Mouse (Mus musculus) C2C12 (cell line): Measurements from ENCODE around the gene Rnf31. TPM values are rescaled to one million over a fixed set of nuclear protein-coding genes. Genes with fewer than 3 reads are reported as not detected.

Experiments
- H3K27me3 ChIP-seq: one replicate; pipeline ENCODE4 v1.6.1; 2011; ENCODE audit not compliant: control insufficient read depth, insufficient read depth, insufficient read length
- H3K36me3 ChIP-seq: one replicate; pipeline ENCODE4 v1.6.1; 2011; ENCODE audit not compliant: control insufficient read depth, insufficient read depth
- H3K4me3 ChIP-seq: one replicate; pipeline ENCODE4 v1.5.1; 2011; ENCODE audit warnings: mild to moderate bottlenecking, control low read depth; ENCODE audit not compliant: poor library complexity, insufficient read depth, severe bottlenecking
- H3K79me2 ChIP-seq: one replicate; pipeline ENCODE4 v1.6.1; 2011; ENCODE audit not compliant: control insufficient read depth, insufficient read depth
- H3K79me3 ChIP-seq: one replicate; pipeline ENCODE4 v1.6.1; 2011; ENCODE audit warnings: low read depth, control low read depth
- H3ac ChIP-seq: one replicate; pipeline ENCODE3; 2011; ENCODE audit warnings: low read depth; ENCODE audit not compliant: control insufficient read depth, insufficient read length
- CEBPB ChIP-seq: IDR thresholded peaks from one replicate; pipeline ENCODE4 v1.6.1; 2011; ENCODE audit warnings: low read depth, mild to moderate bottlenecking, control low read depth, moderate library complexity
- CTCF ChIP-seq: IDR thresholded peaks from one replicate; pipeline ENCODE4 v1.5.1; 2011; ENCODE audit not compliant: control insufficient read depth, insufficient read depth, insufficient read length
- FOSL1 ChIP-seq: IDR thresholded peaks from one replicate; pipeline ENCODE4 v1.8.0; 2011; ENCODE audit warnings: mild to moderate bottlenecking, low read length; ENCODE audit not compliant: poor library complexity, insufficient read depth, severe bottlenecking
- MAX ChIP-seq: IDR thresholded peaks from one replicate; pipeline ENCODE4 v1.6.1; 2011; ENCODE audit warnings: mild to moderate bottlenecking, control low read depth
- MYOD1 ChIP-seq: IDR thresholded peaks from one replicate; pipeline ENCODE4 v1.6.1; 2011; ENCODE audit warnings: low read depth; ENCODE audit not compliant: control insufficient read depth, insufficient read length
- MYOG ChIP-seq: IDR thresholded peaks from one replicate; pipeline ENCODE4 v1.6.1; 2011; ENCODE audit not compliant: control insufficient read depth, insufficient read length; ENCODE audit errors: extremely low read depth
- USF1 ChIP-seq: IDR thresholded peaks from one replicate; pipeline ENCODE4 v1.6.1; 2011; ENCODE audit warnings: low read depth, mild to moderate bottlenecking, control low read depth, moderate library complexity
- polyA plus RNA-seq: library from polyadenylated mRNA; unstranded; fragments of >200 nt; fragmentation: generic; extraction: Trizol; gene quantifications from one replicate; pipeline ENCODE4 v1.2.1, GENCODE M21; 2012; ENCODE audit warnings: missing spikeins

Rnf31 gene
- polyA plus RNA-seq, 1 experiment: 9.4 TPM

DNA sequence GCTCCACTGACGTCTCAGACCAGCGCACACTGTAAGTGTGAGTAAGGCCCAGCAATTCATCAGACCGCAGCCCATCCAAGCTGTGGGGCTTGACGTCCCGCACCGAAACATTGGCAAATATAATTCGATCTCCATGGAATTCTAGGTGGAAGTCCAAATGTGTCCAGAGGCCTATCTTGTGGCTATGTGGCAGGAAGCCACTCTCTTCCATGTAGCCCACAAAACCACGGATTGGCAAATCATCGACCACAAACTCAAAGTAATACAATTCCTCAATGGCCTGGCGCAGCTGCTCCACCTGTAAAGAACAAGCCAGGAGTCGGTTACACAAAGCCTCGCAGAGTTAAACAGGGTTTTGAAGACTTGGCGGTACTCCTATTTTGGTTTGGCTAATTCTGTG lies 49.8 kb downstream of the Rnf31 start:
- Histone ChIP-seq H3K36me3 (peaks cover 55% of the 10 kb centered on the region), H3K4me3 (no peak overlapping the region), H3K27me3 (no peaks in the 10 kb centered on the region), H3K79me3 (peaks cover 44% of the 10 kb centered on the region), H3K79me2 (peaks cover 70% of the 10 kb centered on the region), H3ac (no peak overlapping the region)
- TF ChIP-seq MYOD1 (peak; percentile 3), MAX (no peak)

DNA sequence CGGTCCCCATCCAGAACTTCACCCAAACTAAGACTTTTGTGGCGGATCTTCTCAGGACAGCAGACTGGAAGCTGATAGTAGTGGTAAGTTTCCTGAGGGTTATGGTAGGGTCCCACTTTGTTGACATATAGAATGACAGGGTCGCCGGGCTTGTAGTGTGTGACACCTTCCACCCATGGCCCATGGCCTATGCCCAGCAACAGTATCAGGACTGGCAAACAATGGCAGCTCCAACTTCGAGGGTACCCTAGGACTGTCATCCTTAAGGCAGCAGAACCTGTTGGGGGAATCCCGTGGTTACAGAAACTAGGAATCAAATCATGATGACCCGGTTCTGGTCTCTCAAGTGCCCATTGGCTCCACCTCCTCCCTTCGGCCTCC lies 51.2 kb downstream of the Rnf31 start:
- H3K36me3 ChIP-seq: peaks cover 41% of the 10 kb centered on the region
- H3K79me2 ChIP-seq: peaks cover 80% of the 10 kb centered on the region
- H3K79me3 ChIP-seq: peaks cover 44% of the 10 kb centered on the region
- peak overlapping the region; percentile 88 for H3ac ChIP-seq
- TF ChIP-seq CTCF (no peak), MYOG (no peak), USF1 (no peak), MYOD1 (no peak), CEBPB (no peak), FOSL1 (no peak), MAX (no peak)
- H3K4me3 ChIP-seq: peak overlapping the region; percentile 83
- H3K27me3 ChIP-seq: no peaks in the 10 kb centered on the region

DNA sequence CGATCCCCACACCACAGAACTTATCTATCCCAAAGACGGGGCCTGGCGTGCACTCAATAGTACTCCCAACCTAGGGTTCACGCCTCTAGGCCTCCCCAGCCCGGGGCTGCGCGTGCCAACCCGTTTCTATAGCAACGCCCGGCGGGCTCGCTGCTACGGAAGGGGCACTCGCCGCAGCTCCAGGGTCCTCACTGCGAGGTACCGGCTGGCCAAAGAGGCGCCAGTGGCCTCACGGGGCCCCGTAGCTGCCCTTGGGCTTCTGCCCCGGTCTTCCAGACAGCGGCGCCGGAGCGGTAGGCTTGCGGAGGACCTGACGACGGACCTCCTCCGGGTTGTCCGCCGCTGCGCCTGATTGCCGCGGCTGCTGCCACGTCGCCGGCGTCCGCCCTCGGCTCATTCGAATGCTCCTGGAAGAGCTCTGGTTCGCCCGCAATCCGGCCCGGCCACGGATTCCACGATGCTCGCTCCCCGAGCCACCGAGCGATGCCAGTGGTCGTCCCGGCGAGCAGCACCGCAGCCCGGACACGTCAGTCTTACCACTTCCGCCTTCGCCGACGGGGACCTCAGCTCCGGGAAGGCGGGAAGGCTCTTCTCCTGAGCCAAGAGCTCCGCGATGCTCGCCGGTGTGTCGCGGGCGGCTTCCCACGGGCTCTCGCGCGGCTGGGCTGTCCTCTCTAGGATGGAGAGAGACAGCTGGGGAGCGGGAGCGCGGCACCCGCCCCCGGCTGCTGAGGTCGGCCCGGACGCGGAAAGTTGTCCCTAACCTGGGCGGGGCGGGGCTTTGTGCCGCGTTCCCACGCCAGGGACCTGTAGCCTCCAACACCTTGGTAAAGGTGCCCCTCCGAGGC lies 51.8 kb downstream of the Rnf31 start, which contains the start of gene Tm9sf1:
Gene Tm9sf1 (minus strand): TSS at position 747 of the 848 bp plus-strand sequence.
- Histone ChIP-seq H3K79me2 (peaks cover 80% of the 10 kb centered on the region), H3ac (peak within 1 kb of the TSS; percentile 88), H3K27me3 (no peaks in the 10 kb centered on the region), H3K36me3 (peaks cover 35% of the 10 kb centered on the region), H3K79me3 (peaks cover 44% of the 10 kb centered on the region), H3K4me3 (peak within 1 kb of the TSS; percentile 83)
- peak; percentile 96 for TF ChIP-seq MAX
- TF ChIP-seq CEBPB: no peak

DNA sequence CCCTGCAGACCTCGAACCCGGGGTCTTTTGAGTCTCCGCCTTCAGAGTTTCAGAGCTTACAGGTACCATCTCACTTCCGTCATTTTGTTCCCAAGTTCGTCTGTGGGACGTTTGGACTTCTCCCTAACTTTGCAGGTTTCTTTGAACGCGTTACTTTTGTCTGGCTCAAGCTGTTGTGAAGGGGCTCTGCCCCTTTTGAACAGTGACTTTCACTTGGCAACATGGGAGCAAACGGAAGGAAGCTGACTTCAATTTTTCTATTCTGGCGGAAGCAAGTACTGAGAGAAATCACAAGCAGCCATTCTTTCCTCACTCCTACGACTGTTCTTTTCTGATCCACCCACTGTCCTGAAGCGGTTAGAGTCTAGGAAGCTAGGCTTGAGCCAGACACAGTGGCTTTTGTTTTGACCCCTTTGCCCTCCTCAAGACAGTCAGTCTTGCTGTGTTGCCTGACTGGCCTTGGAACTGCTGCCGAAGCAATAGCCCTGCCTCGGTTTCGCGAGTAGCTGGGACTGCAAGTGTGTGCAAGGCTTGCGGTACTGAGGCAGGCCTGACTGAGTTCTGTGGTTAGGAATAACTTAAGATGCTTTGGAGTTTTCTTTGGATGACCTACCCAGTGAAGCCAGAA lies 52.9 kb downstream of the Rnf31 start:
- H3ac ChIP-seq: peak overlapping the region; percentile 70
- H3K27me3 ChIP-seq: no peaks in the 10 kb centered on the region
- H3K79me3 ChIP-seq: peaks cover 44% of the 10 kb centered on the region
- peaks cover 79% of the 10 kb centered on the region for H3K79me2 ChIP-seq
- TF ChIP-seq FOSL1 (no peak), MAX (no peak), CTCF (no peak), USF1 (no peak), CEBPB (no peak), MYOD1 (no peak), MYOG (no peak)
- H3K4me3 ChIP-seq: peak overlapping the region; percentile 83
- H3K36me3 ChIP-seq: peaks cover 24% of the 10 kb centered on the region

DNA sequence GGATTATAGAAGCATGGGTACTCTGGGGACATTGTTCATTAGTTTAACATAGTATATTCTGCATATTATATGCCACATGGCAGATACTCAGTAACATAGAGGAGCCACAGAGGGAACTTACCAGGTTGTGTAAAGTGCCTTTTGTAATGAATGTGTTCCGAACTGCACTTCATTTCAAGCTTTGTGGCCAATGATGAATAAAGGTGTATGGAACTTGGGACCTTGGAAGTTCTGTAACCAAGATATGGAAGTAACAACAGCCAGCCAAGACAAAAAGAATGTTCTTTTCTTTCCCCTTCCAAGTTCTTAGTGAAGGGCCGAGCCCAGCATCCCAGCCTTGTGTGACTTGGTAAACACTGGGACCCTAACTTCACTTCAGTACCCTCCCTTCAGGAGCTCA lies 58.4 kb downstream of the Rnf31 start, which contains the start of gene Tssk4:
Gene Tssk4 (plus strand): TSS at position 301 of the 400 bp plus-strand sequence.
- no peak for TF ChIP-seq MAX
- TF ChIP-seq CTCF: no peak
- TF ChIP-seq MYOG: no peak
- no peak for TF ChIP-seq CEBPB
- TF ChIP-seq USF1: no peak
- TF ChIP-seq FOSL1: no peak
- TF ChIP-seq MYOD1: no peak
- Histone ChIP-seq H3K4me3 (no peak within 1 kb of the TSS), H3K79me3 (peaks cover 8% of the 10 kb centered on the region), H3K27me3 (no peaks in the 10 kb centered on the region), H3ac (no peak within 1 kb of the TSS), H3K79me2 (peaks cover 24% of the 10 kb centered on the region), H3K36me3 (no peaks in the 10 kb centered on the region)

DNA sequence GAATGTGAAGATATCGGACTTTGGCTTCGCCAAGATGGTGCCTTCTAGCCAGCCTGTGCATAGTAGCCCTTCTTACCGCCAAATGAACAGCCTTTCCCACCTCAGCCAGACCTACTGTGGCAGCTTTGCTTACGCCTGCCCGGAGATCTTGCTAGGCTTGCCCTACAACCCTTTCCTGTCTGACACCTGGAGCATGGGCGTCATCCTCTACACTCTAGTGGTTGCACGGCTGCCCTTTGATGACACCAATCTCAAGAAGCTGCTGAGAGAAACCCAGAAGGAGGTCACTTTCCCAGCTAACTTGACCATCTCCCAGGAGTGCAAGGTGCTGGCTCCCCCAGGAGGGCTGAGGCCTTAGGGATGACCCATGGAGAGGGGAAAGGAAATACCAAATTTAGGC lies 60.0 kb downstream of the Rnf31 start:
- no peaks in the 10 kb centered on the region for H3K27me3 ChIP-seq
- no peaks in the 10 kb centered on the region for H3K79me3 ChIP-seq
- H3ac ChIP-seq: no peak overlapping the region
- H3K79me2 ChIP-seq: peaks cover 8% of the 10 kb centered on the region
- TF ChIP-seq MYOD1 (no peak), MAX (no peak), CTCF (no peak), USF1 (no peak), CEBPB (no peak), FOSL1 (no peak), MYOG (no peak)
- no peaks in the 10 kb centered on the region for H3K36me3 ChIP-seq
- no peak overlapping the region for H3K4me3 ChIP-seq
